Mouse (Mus musculus) testis, postnatal 10 days (tissue): ENCODE measurements around the gene Gpd1.
"Not testable (repeated sequence)": the region's sequence is repeated elsewhere in the genome, so short reads cannot be mapped to it uniquely, and the experiment has no call there.

Experiments used
- DNase-seq: peaks from one replicate; pipeline ENCODE4 v3.0.0; 2021; ENCODE audit warnings: low spot score

The Gpd1 gene

GRCm38 (mm10) chr15:99701640-99701998 is 15.7 kb upstream of the Gpd1 start:
- DNase-seq, result not testable (repeated sequence)

DNA sequence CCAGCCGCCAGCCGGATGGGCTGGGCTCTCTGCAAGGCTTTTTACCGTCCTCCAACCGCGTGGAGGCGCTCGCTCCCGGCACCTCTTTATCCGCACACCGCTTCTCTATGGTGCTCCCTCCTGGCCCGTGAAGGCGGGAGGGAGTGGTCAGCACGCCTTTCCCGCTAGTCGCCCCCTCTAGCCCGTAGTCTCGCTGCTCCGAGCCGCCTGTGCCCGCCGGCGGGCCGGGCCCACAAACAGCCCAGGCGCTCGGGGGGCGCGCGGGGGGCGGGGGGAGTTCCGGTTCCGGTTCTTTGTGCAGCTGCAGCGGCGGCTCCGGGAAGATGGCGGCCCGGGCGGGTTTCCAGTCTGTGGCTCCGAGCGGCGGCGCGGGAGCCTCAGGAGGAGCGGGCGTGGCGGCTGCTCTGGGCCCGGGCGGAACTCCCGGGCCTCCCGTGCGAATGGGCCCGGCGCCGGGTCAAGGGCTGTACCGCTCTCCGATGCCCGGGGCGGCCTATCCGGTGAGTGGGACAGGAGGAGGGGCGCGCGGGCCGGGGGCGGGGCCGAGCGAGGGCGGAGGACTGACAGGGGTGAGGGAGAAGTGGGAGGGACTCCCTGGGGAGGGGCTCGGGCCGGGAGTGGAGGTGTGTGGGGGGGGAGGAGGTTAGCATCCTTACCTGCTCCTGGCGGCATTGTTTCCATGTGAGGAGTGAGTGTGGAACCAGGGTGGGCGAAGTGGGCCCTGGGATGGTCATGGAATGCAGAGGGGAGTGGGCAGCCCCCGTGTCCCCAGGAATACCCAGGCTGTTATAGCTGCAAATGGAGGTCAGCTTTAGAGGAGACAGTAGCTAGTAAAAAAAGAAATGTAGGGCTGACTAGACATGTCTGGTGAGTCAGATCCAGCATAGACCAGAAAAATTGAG is 15.1 kb upstream of the Gpd1 start, which contains the start of gene Smarcd1:
Gene Smarcd1 (plus strand): TSS at position 131 of the 902 bp plus-strand sequence.
- peak; percentile 98 for DNase-seq

GRCm38 (mm10) chr15:99703104-99703503 is 14.2 kb upstream of the Gpd1 start:
- no peak for DNase-seq

GRCm38 (mm10) chr15:99703676-99704040 is 13.7 kb upstream of the Gpd1 start:
- DNase-seq, result no peak

DNA sequence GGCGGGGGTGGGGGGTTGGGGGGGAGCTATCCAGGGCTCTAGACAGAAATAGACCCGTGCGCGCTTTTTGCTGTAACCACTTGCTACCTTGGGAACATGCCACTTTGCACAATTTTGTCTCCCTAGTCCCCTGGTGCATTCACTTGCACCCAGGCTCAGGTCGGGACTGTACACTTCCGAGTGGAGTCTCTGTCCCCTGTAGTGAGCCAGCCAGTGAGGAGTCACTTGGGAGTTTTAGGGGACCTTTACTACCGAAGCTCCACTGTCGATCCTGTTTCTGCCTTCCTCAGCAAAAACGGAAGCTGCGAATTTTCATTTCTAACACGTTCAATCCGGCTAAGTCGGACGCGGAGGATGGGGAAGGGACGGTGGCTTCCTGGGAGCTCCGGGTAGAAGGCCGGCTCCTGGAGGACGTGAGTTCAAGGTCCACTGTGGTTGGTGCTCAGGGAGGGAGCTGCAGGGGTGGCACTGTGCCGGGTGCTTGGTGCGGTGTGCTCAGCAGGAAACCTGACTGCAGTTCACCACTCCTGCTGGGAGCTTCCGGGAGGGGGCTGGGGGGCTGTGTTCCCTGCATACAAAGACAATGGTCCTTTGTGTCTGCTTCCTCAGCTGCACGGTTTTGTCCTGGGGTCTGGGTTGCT is 13.2 kb upstream of the Gpd1 start:
- DNase-seq, result no peak

- no peak for DNase-seq
Observed at GRCm38 (mm10) chr15:99704881-99705280, 12.4 kb upstream of the Gpd1 start.

GRCm38 (mm10) chr15:99705440-99706048 is 11.8 kb upstream of the Gpd1 start, which contains the start of gene Gm17349:
Gm17349 (minus strand) TSS chr15:99705490.
- DNase-seq, result peak; percentile 78

DNA sequence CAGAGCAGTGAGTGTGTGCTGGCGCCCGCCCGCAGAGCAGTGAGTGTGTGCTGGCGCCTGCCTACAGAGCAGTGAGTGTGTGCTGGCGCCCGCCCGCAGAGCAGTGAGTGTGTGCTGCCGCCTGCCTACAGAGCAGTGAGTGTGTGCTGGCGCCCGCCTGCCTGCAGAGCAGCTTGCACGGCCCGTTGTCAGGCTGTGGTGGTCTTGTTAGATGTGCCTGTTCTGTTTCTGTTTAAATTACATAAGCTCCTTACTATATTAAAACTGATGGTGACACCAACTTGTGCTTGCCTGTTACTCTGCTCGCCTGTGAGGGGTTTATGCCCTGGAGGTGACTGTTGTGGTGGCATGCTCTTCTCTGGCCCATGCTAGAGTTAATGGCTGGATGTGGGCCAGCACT is 9.1 kb upstream of the Gpd1 start:
- no peak for DNase-seq

GRCm38 (mm10) chr15:99710221-99711190 is 6.8 kb upstream of the Gpd1 start:
- DNase-seq, result no peak

GRCm38 (mm10) chr15:99711491-99711890 is 5.8 kb upstream of the Gpd1 start:
- no peak for DNase-seq

DNA sequence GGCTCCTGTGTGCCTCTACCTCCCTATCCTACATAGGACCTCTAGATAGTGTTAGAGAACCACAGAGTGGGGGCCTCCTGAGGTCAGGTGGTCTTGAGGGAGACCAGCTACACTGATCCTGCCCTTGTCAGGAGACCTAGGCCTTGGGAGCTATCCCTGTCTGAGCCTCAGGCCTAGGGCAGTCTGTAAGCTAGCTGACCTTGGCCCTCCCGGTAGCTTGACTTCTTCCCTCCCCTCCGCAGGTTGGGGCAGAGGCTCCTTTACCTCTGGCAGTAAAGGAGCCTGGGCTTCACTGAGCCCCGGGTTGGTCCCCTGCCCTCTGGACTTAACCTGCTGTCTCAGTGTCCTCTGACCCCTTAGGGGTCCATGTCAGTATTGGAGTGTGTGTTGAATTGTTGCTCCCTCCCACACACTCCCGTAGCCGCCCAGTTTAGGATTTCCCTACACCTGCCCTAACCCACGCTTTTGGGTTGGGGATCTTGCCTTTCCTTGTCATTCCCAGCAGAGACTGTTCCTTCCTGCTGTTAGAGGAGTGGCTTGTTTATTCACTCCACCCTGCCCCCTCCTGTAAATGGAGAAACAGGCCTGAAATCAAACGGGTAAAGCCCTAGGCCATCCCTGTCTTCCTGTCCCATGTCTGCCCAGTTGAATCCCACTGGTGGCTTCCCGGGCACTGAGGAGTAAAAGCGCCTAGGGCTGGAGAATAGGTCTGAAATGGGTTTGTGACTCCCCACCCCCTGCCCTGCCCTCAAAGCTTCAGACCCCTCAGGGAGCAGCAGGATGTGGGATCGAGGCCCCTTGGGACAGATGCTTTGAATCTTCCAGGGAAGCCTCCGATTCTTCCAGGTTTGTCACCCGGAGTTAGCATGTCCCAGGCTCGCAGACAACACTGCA is 4.4 kb upstream of the Gpd1 start:
- DNase-seq, result peak; percentile 42

- peak; percentile 49 for DNase-seq
Observed at GRCm38 (mm10) chr15:99713569-99713968, 3.7 kb upstream of the Gpd1 start.

DNA sequence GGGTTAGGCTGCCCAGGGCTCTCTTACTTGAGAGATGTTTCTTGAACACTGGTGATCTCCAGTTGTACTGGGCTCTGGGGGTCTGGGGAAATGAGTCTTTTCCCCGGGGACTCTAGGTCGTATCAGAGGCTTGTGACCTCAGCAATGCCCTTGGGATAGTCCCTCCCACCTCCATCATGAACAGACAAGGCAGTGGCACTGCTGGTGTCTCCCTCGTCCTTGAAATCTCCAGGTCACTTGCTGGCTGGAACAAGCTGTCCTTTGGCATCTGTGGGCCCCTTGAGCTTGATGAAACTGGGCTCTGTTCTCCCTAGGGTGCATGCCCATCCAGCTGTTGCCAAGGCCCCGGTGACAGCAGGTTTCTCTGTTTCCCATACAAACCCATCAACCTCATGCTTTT is 3.1 kb upstream of the Gpd1 start:
- DNase-seq, result peak; percentile 60

DNA sequence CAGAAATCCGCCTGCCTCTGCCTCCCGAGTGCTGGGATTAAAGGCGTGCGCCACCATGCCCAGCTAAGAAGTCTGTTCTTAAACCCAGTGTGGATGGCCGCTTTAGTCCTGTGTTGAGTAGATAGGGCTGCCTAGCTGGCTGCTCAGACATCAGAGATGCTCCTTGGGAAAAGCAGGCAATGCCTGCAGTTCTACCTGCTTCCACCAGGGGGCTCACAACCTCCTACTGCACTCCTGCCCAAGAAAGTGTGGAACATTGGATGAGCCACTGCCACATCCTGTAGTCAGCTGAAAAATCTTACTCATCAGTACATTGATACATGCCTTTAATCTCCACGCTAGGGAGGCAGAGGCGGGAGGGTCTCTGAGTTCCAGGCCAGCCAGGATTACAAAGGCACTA is 2.5 kb upstream of the Gpd1 start:
- DNase-seq, result peak; percentile 81

DNA sequence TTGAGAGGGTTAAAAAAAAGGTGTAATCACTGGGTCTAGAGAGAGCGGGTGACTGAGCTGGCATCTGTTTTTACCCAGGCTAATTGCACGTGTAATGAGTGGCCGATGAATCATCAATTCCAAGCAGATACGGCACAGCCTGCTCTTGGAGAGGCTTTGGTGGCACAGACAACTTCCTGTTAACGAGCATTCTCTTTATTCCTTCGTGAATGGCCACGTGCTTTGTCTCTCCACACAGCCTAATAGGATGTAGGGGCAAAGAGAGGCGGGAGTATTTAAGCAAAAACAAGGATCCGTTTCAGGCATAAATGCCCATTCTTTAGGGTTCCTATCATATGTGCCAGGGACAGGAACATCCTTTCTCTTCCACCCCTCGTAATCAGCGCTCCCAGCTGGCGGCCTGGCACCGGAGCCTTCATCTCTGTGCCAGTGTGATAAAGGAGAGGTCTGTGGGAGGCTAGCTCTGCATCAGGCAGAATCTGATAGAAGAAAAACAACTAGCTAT is 1.9 kb upstream of the Gpd1 start:
- DNase-seq, result peak; percentile 54

GRCm38 (mm10) chr15:99715982-99716746 is 1.2 kb upstream of the Gpd1 start:
- DNase-seq, result peak; percentile 52

DNA sequence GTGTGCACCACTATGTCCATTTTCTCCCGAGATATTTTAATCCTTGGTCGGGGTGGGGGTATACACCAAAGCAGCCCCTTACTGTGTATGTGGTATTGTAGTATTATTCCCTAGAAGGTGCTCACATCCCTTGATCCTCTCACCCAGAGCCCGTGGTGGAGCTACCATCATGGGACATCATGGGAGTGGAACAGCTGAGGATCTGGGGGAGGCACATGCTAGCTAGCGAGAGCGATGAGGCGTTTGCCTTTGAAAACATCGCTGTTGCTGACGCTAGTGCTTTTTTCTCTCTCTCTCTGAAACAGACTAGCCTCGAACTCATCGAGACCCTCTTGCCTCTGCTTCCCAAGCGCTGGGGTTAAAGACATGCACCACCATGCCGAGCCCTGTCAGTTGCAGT is 501 bp upstream of the Gpd1 start:
- DNase-seq, result no peak

DNA sequence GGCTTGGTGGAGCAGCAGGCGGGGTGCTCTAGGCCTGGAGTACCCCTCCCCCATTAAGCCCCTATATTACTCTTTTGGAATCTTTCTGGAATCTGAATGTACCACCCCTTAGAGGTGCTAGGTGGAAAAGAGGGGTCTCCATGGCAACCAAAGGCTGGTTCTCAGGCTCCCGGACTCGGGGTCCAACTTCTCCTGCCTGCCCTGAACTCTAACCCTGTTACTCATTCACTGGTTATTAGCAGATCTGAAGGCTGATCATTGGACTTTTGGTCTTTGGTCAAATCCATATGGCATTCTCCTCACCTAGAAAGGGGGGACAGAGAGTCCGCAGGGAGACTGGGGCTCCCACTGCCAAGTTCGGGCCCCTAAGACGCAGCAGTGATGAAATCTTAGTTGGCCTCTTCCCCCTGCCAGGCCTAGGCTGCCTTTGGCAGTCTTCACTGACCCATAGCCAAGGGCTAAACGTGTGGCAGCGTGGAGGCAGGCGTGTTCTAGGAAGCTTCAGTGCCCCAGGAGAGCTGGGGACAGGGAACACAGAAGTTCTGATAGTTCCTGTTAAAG is 1.2 kb downstream of the Gpd1 start:
- no peak for DNase-seq

- no peak for DNase-seq
Observed at GRCm38 (mm10) chr15:99719865-99720264, 2.5 kb downstream of the Gpd1 start.
